Mouse (Mus musculus) thymus, adult 2 months (tissue): Measurements from ENCODE around the gene Best2.

Source experiments
- CTCF ChIP-seq: fragments of 200-500 bp; IDR thresholded peaks from 2 replicates; pipeline ENCODE4 v1.5.1; 2012; ENCODE audit warnings: mild to moderate bottlenecking, control low read depth, low read length, moderate library complexity, borderline replicate concordance; ENCODE audit not compliant: control insufficient read depth, poor library complexity, insufficient read depth; ENCODE audit errors: extremely low read depth
- POLR2A ChIP-seq: fragments of 200-500 bp; IDR thresholded peaks from 2 replicates; pipeline ENCODE4 v1.6.1; 2012; ENCODE audit warnings: mild to moderate bottlenecking, low read length, control low read depth, moderate library complexity; ENCODE audit not compliant: control insufficient read depth, poor library complexity, insufficient read depth; ENCODE audit errors: extremely low read depth

- TF ChIP-seq CTCF (no peak), POLR2A (no peak)
These were observed 13.2 kb upstream of the Best2 start for GRCm38 (mm10) chr8:85027516-85027855.
